Mouse (Mus musculus): ENCODE measurements around the gene Commd2. TPM values are rescaled to one million over a fixed set of nuclear protein-coding genes. Genes with fewer than 3 reads are reported as not detected.

Gene Commd2
- 11.6 TPM for polyA plus RNA-seq (2015; fragmentation: Illumina TruSeq; extraction: RNeasy Lipid Tissue Mini Kit (QIAGEN cat#74804); ENCODE audit: insufficient read depth, low read depth, low replicate concordance)

DNA sequence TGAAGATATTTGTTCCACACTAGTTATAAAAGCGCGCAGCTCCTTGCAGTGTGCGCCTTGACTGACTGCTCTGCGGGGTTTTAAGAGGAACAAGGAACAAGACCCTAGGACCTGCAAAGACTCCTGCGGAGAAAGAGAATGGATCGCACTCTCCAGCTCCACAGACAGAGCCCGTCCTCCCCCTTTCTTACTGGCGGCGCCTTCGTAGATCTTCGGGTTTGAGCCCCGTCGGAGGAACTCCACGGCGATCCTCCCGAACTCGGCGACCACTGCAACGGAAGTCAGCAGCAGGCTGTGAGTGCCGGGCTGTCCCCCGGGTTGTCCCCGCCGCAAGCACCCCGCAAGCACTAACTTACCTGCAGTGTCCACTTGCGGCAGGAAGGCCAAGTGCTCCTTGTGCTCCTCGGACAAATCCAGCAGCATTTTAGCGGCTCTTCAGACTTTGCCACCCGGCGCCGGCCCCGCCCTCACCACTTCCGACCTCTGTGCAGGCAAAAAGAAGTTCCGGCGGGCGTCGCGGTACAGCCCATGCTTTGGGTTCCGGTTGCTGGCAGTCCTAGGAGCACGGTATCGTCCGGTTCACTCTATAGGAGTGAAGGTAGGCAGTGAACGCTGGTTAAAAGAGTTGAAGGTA is at the start of gene Commd2:
Gene Commd2 (minus strand): TSS at position 485 of the 634 bp plus-strand sequence.

DNA sequence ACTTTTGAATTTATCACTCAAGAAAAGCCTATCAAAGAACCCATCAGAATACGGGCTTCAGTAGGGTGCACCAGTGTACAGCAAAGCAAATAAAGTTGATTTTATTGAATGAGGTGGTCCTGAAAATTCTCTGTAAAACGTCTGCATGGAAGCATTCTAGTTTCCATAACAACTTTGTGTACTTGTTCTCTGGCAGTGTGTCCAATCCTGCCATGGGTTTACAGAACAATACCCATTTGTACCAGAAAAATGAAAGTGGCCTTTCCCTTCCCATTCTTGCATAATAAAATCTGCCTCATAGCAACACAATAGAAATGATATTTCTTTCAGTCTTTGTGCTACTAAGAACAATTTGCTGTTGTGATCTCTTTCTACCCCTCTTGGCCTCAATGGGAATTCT is 41.2 kb upstream of the Commd2 start, which contains the start of gene Ankub1:
Gene Ankub1 (minus strand): TSS at position 81 of the 400 bp plus-strand sequence.

Other genes starting within 250 kb of the Commd2 start
- gene Tm4sf4, start 226.4 kb downstream of the Commd2 start, polyA plus RNA-seq (2015; fragmentation: Illumina TruSeq; extraction: RNeasy Lipid Tissue Mini Kit (QIAGEN cat#74804); ENCODE audit: insufficient read depth, low read depth, low replicate concordance) = 33.5 TPM
- gene Wwtr1, start 75.8 kb downstream of the Commd2 start, polyA plus RNA-seq (2015; fragmentation: Illumina TruSeq; extraction: RNeasy Lipid Tissue Mini Kit (QIAGEN cat#74804); ENCODE audit: insufficient read depth, low read depth, low replicate concordance) = 7.3 TPM
- gene Ankub1, start 41.1 kb upstream of the Commd2 start, polyA plus RNA-seq (2015; fragmentation: Illumina TruSeq; extraction: RNeasy Lipid Tissue Mini Kit (QIAGEN cat#74804); ENCODE audit: insufficient read depth, low read depth, low replicate concordance) = not detected
- 12.5 TPM for gene Rnf13, start 84.3 kb upstream of the Commd2 start, polyA plus RNA-seq (2015; fragmentation: Illumina TruSeq; extraction: RNeasy Lipid Tissue Mini Kit (QIAGEN cat#74804); ENCODE audit: insufficient read depth, low read depth, low replicate concordance)
- 4.2 TPM for gene Pfn2, start 196.4 kb upstream of the Commd2 start, polyA plus RNA-seq (2015; fragmentation: Illumina TruSeq; extraction: RNeasy Lipid Tissue Mini Kit (QIAGEN cat#74804); ENCODE audit: insufficient read depth, low read depth, low replicate concordance)